ENCODE assay signal across 10 mouse cellular contexts in genomic region chrX:109734961-109735537, GRCm38 (mm10).
DNase-seq lines count a peak whose midpoint lies in the region; ATAC-seq and TF ChIP-seq lines count a peak whose summit lies in the region.
"Had no signal": no experiment of that assay in that cellular context is flagged by ENCODE, and none has a peak within 500 bp of the region (broad histone marks: within the 10 kb centered on the region; RNA-seq: fewer than 3 reads in every experiment).

No protein-coding gene starts in this region.

- TF ChIP-seq CTCF in lung, embryonic 14.5 days (IDR thresholded peaks at IDR 0.05; ENCODE audit: low read depth): peak; percentile 25
- no peak for TF ChIP-seq CTCF in brain, embryonic 14.5 days (IDR thresholded peaks at IDR 0.05; ENCODE audit: borderline replicate concordance, extremely low read depth, insufficient read depth, insufficient read length)

- peak; percentile 52 for DNase-seq in lung, embryonic 14.5 days
- DNase-seq in lung, postnatal 4 days: no peak
- DNase-seq in brain, embryonic 14.5 days (ENCODE audit: low read depth): peak; percentile 70
- peak; percentile 59 for DNase-seq in retina, embryonic 14.5 days (ENCODE audit: low spot score)
- no peak for DNase-seq in heart, postnatal 10 days
- no peak for DNase-seq in kidney, adult 18-20 months
- DNase-seq: liver, embryonic 13.5 days; thymus, adult 2 months had no signal

- H3K4me1 ChIP-seq in forebrain, embryonic 15.5 days: no peaks in the 10 kb centered on the region
- H3K4me1 ChIP-seq in forebrain, embryonic 12.5 days: no peaks in the 10 kb centered on the region
- no peaks in the 10 kb centered on the region for H3K4me1 ChIP-seq in lung, embryonic 14.5 days (ENCODE audit: insufficient read depth)
- H3K4me1 ChIP-seq: liver, embryonic 13.5 days had no signal

- ATAC-seq in forebrain, embryonic 15.5 days (replicated peaks): peak; percentile 73
- no peak for ATAC-seq in forebrain, embryonic 12.5 days (ENCODE audit: low FRiP score)
- ATAC-seq in lung, embryonic 14.5 days (ENCODE audit: insufficient read depth): no peak

- H3K27ac ChIP-seq in forebrain, embryonic 15.5 days (replicated peaks): no peak overlapping the region
- H3K27ac ChIP-seq in forebrain, embryonic 12.5 days: no peak overlapping the region
- H3K27ac ChIP-seq in lung, embryonic 14.5 days (ENCODE audit: low read depth): no peak overlapping the region
- H3K27ac ChIP-seq: liver, embryonic 13.5 days had no signal

- 28% methylated on average over 4 of the region's 4 CpGs for WGBS in forebrain, embryonic 15.5 days
- 42% methylated on average over 4 of the region's 4 CpGs for WGBS in forebrain, embryonic 12.5 days
- WGBS in lung, embryonic 14.5 days: 56% methylated on average over 4 of the region's 4 CpGs

- H3K4me2 ChIP-seq in forebrain, embryonic 15.5 days (replicated peaks): no peak overlapping the region
- no peak overlapping the region for H3K4me2 ChIP-seq in forebrain, embryonic 12.5 days
- no peak overlapping the region for H3K4me2 ChIP-seq in lung, embryonic 14.5 days
- H3K4me2 ChIP-seq: liver, embryonic 13.5 days had no signal

- no peaks in the 10 kb centered on the region for H3K27me3 ChIP-seq in forebrain, embryonic 15.5 days
- H3K27me3 ChIP-seq in forebrain, embryonic 12.5 days: no peaks in the 10 kb centered on the region
- H3K27me3 ChIP-seq in lung, embryonic 14.5 days (ENCODE audit: insufficient read depth, low read length): no peaks in the 10 kb centered on the region
- H3K27me3 ChIP-seq: liver, embryonic 13.5 days had no signal

- TF ChIP-seq POLR2A in brain, embryonic 14.5 days (IDR thresholded peaks at IDR 0.05; ENCODE audit: borderline replicate concordance, extremely low read depth, insufficient read depth, insufficient read length, poor library complexity, severe bottlenecking): no peak

- H3K9me3 ChIP-seq in forebrain, embryonic 15.5 days: no peaks in the 10 kb centered on the region
- H3K9me3 ChIP-seq in forebrain, embryonic 12.5 days: no peaks in the 10 kb centered on the region
- H3K9me3 ChIP-seq in lung, embryonic 14.5 days (ENCODE audit: low read depth, low read length): no peaks in the 10 kb centered on the region
- H3K9me3 ChIP-seq: liver, embryonic 13.5 days had no signal

- intact Hi-C loops in heart, postnatal 10 days (cut with DNase I): loop anchor here (10.0 kb wide), 1 partner anchor 1320 kb away; no protein-coding TSS in a partner anchor

- H3K9ac ChIP-seq in forebrain, embryonic 15.5 days (replicated peaks): no peak overlapping the region
- H3K9ac ChIP-seq in forebrain, embryonic 12.5 days: no peak overlapping the region
- no peak overlapping the region for H3K9ac ChIP-seq in lung, embryonic 14.5 days
- H3K9ac ChIP-seq: liver, embryonic 13.5 days had no signal

- H3K4me3 ChIP-seq in forebrain, embryonic 15.5 days: no peak overlapping the region
- H3K4me3 ChIP-seq in forebrain, embryonic 12.5 days (replicated peaks): no peak overlapping the region
- H3K4me3 ChIP-seq in lung, embryonic 14.5 days (ENCODE audit: low read depth, low read length): no peak overlapping the region
- H3K4me3 ChIP-seq: liver, embryonic 13.5 days had no signal

- no peaks in the 10 kb centered on the region for H3K36me3 ChIP-seq in forebrain, embryonic 15.5 days
- H3K36me3 ChIP-seq in forebrain, embryonic 12.5 days (replicated peaks): no peaks in the 10 kb centered on the region
- H3K36me3 ChIP-seq in lung, embryonic 14.5 days (ENCODE audit: insufficient read depth): no peaks in the 10 kb centered on the region
- H3K36me3 ChIP-seq: liver, embryonic 13.5 days had no signal

Comparison
In these comparisons a context has a peak if more than half of its experiments do, and no peak if none do; other contexts are left out.
1. DNase-seq: peak in lung, embryonic 14.5 days (single experiment), brain, embryonic 14.5 days (single experiment) and retina, embryonic 14.5 days (single experiment); none in lung, postnatal 4 days (0 of 2), heart, postnatal 10 days (0 of 2) and kidney, adult 18-20 months (single experiment).